Mouse (Mus musculus) liver, embryonic 15.5 days (tissue): ENCODE measurements around the gene Pgpep1. TPM values are rescaled to one million over a fixed set of nuclear protein-coding genes. Genes with fewer than 3 reads are reported as not detected.

ENCODE experiments used
- ATAC-seq: fragments of 200-750 bp; cut with Nextera tagmentation; 2 replicates; pipeline ENCODE4 v1.8.0; 2017; ENCODE audit warnings: moderate number of reproducible peaks, mild to moderate bottlenecking, moderate library complexity; ENCODE audit not compliant: insufficient read depth
- H3K27ac ChIP-seq: fragments of 300-500 bp; sonication (generic); replicated peaks from 2 replicates; pipeline ENCODE4 v1.5.1; 2015; ENCODE audit warnings: mild to moderate bottlenecking, inconsistent platforms
- H3K27me3 ChIP-seq: fragments of 300-500 bp; sonication (generic); 2 replicates; pipeline ENCODE4 v1.6.1; 2015; ENCODE audit warnings: mild to moderate bottlenecking, inconsistent platforms
- H3K36me3 ChIP-seq: fragments of 300-500 bp; sonication (generic); replicated peaks from 2 replicates; pipeline ENCODE4 v1.6.1; 2015; ENCODE audit warnings: moderate library complexity, mild to moderate bottlenecking, inconsistent platforms
- H3K4me1 ChIP-seq: fragments of 300-500 bp; sonication (generic); replicated peaks from 2 replicates; pipeline ENCODE4 v1.6.1; 2015; ENCODE audit warnings: inconsistent platforms
- H3K4me2 ChIP-seq: fragments of 300-500 bp; sonication (generic); 2 replicates; pipeline ENCODE4 v1.6.1; 2015; ENCODE audit warnings: moderate library complexity, mild to moderate bottlenecking, inconsistent platforms
- H3K4me3 ChIP-seq: fragments of 300-500 bp; sonication (generic); replicated peaks from 2 replicates; pipeline ENCODE4 v1.5.1; 2015; ENCODE audit warnings: mild to moderate bottlenecking, inconsistent platforms
- H3K9ac ChIP-seq: fragments of 300-500 bp; sonication (generic); 2 replicates; pipeline ENCODE4 v1.6.1; 2015; ENCODE audit warnings: moderate library complexity, mild to moderate bottlenecking, inconsistent platforms
- H3K9me3 ChIP-seq: fragments of 300-500 bp; sonication (generic); replicated peaks from 2 replicates; pipeline ENCODE4 v1.6.1; 2016; ENCODE audit warnings: inconsistent platforms
- WGBS: fragments of 180-500 bp; shearing (Covaris S2); methylation state at CpG from one replicate; pipeline ENCODE4 v1.1.7; 2015; ENCODE audit warnings: mixed read lengths; ENCODE audit not compliant: insufficient replicate concordance; 5-methylcytosine and 5-hydroxymethylcytosine counted together
- polyA plus RNA-seq: library from polyadenylated mRNA; unstranded; fragments of >200 nt; fragmentation: Nextera tagmentation; extraction: Ambion mirVana; gene quantifications from 2 replicates; pipeline ENCODE4 v1.2.1, GENCODE M21; 2015

Gene Pgpep1
- polyA plus RNA-seq, 1 experiment from 2014 or later = 21.7 TPM

DNA sequence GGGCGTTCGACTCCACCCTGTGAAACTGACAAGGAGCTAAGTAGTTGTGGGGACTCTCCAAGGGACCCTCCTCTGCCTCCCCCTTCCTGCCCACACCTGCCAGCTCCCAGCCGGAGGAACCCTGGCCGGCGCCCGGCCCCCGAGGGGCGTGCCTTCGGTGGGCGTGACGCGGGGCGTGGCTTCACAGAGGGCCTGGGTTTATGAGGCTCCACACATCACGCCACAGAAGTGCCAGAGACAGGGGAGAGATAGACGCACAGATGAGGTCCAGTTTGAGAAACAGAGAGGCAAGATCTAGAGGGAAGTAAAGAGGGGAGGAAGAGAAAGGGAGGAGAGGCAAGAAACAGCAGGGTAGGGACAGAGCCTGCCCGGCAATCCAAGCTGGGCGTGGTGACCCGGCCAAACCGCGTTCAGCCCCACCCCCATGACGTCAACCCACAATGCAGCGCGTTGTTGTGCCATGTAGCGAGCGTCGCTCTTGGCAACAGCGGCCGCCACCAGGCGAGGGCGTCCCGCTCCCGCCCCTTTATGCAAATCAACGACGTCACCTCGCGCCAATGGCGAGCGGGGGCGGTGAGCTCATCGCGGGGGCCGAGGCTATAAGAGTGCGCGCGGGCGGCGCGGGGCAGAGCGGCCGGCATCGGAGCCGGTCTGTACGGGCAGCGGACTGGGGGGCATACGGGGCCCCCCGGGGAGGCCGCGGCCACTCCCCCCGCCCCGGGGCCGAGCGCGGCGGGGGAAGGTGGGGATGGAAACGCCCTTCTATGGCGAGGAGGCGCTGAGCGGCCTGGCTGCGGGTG lies 38.3 kb upstream of the Pgpep1 start, which contains the start of gene Jund:
Jund (plus strand) TSS at position 640 of the 800 bp plus-strand sequence.
- Histone ChIP-seq H3K4me2 (peak within 1 kb of the TSS; percentile 99), H3K27me3 (no peaks in the 10 kb centered on the region), H3K4me1 (peaks cover 75% of the 10 kb centered on the region), H3K9me3 (no peaks in the 10 kb centered on the region), H3K36me3 (no peaks in the 10 kb centered on the region), H3K9ac (peak within 1 kb of the TSS; percentile 100), H3K4me3 (peak within 1 kb of the TSS; percentile 80), H3K27ac (peak within 1 kb of the TSS; percentile 95)
- under 1% methylated on average over 64 of the region's 69 CpGs for WGBS
- ATAC-seq = peak; percentile 85

DNA sequence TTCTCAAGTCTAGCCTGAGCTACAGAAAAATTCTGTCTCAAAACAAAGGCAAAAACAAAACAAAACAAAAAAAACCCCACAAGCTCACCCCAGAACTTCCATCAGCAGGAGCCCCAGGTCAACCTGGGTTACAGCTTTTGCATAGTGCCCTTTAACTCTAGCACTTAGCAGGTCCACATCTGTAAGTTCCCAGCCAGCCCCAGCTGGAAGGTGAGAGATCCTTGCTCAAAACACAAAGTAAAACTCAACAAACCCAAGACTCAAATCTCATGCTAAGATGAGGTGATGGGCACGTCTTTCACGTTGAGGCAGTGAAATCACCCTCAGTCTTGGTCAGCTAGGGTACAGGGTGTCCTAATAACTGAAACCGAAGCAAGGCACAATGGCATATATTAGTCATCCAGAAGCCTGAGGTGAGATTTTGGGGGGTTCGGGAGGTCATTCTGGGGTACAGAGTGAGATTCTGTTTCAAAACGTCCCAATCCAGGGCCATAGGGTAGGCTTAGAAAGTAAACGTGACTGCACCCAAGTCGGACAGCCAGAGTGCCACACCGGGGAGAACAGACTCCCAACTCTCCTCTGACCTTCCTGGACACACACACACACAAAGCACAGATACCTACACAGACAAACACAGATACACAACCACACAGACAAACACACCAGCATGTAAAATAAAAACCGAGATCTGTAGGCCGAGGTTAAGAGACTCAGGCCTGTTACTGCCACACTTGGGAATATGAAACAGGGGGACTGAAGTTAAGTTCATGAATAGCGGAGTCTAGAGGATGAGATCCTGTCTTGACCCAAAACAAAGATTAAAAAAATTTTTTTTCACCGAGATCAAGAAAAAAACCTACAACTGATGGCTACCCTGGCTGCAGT lies 37.4 kb upstream of the Pgpep1 start:
- Histone ChIP-seq H3K27me3 (no peaks in the 10 kb centered on the region), H3K4me3 (peak overlapping the region; percentile 80), H3K36me3 (no peaks in the 10 kb centered on the region), H3K9me3 (no peaks in the 10 kb centered on the region), H3K4me2 (peak overlapping the region; percentile 99), H3K27ac (peak overlapping the region; percentile 95), H3K4me1 (peaks cover 81% of the 10 kb centered on the region), H3K9ac (peak overlapping the region; percentile 74)
- WGBS = 65% methylated on average over 12 of the region's 12 CpGs
- ATAC-seq = no peak

DNA sequence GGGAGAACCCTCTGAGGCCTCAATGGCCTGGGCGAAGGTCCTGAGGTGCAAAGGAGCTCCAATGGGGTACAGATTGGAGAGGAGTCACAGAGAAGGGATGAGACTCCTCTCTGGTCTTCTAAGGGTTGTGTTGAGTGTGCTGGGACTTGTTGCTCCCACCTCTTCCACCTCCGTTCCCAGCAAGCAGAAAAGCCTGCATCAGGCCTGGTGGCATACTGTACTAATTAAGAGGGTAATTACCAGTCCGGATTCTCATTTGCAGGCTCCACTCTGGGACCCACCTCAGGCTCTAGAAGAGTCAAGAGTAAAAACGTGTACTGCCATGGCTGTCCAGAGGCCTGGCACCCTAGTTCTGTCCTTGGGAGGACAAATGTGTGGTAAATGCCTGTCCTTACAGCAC lies 36.8 kb upstream of the Pgpep1 start:
- H3K4me3 ChIP-seq = peak overlapping the region; percentile 49
- peak overlapping the region; percentile 95 for H3K27ac ChIP-seq
- H3K9me3 ChIP-seq = no peaks in the 10 kb centered on the region
- H3K36me3 ChIP-seq = no peaks in the 10 kb centered on the region
- peaks cover 6% of the 10 kb centered on the region; the same call in 1 of the 2 replicates for H3K27me3 ChIP-seq
- peak overlapping the region; percentile 74 for H3K9ac ChIP-seq
- ATAC-seq = no peak
- 47% methylated on average over 4 of the region's 4 CpGs for WGBS
- peaks cover 84% of the 10 kb centered on the region for H3K4me1 ChIP-seq
- H3K4me2 ChIP-seq = peak overlapping the region; percentile 87

DNA sequence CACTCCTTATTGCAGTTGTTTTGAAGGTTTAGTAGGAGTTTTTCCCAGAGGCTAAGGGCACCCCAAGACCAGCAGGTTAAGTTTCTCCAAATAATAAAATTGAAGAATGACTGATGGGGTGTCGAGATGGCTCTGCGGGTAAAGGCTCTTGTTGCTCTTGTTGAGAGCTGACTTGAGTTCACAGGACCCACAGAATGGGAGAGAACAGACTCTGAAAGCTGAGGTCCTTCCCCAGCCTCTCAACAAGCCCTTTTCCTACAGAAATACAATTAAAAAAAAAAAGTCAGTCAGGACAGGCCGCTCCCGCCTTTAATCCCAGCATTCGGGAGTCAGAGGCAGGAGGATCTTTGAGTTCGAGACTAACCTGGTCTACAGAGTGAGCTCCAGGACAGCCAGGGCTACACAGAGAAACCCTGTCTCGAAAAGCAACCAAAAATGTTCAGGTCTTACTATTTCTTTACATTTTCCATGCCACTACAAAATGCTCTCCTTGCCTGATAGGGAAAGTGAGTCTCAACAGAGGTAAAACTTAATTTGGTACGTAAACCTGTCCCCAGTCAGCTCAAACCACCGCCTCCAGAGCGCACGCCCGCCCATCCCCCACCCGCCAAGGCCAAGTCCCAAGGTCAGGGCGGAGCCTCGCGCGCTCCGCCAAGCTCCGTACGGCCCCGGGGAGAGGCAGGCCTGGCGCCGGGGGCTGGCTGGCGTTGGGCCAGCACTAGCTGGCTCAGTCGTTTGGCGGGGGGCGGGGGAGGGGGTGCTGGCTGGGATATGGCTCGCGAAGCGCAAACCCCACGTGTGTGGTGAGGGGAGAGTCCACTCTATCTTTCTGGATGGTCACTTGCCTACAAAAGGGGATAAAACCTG lies 36.1 kb upstream of the Pgpep1 start:
- Histone ChIP-seq H3K36me3 (no peaks in the 10 kb centered on the region), H3K4me2 (peak overlapping the region; percentile 87), H3K4me3 (peak overlapping the region; percentile 49), H3K9ac (peak overlapping the region; percentile 74), H3K9me3 (no peaks in the 10 kb centered on the region), H3K4me1 (peaks cover 82% of the 10 kb centered on the region), H3K27me3 (peaks cover 13% of the 10 kb centered on the region; the same call in 1 of the 2 replicates), H3K27ac (peak overlapping the region; percentile 95)
- WGBS = 3% methylated on average over 31 of the region's 31 CpGs
- peak; percentile 35 for ATAC-seq

DNA sequence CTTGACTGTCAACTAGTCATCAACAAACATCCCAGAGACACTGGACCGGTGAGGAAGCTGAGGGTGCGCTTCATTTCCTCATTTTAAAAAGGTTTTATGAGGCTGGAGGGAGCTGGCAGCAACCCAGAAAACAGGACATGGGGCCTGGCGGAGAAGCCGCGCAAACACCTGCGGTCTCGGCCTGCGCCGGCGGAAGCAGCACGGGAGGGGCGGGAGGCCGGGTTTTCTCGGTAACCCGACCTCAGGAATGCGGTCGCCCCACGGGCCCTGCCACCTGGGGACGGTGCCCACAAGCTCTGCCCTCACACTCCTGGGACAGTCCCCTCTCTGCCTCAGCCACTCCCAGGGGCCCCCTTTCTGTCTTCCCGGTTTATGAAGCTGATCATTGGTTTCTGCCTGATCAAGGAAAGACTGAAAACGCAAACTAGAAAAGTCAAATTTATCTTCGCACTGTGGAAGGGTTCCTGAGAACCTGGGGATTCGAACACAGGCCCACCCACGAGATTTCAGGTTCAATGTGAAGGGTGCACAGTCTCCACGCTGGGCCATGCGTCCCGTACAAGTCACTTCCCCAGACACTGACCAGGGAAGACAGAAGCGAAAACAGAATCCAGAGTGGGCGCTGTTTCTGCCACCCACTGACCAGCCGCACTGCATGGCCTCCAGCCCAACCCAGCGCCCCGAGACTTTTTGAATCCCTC lies 35.3 kb upstream of the Pgpep1 start:
- Histone ChIP-seq H3K9me3 (no peaks in the 10 kb centered on the region), H3K27me3 (peaks cover 14% of the 10 kb centered on the region; the same call in 1 of the 2 replicates), H3K4me1 (peaks cover 74% of the 10 kb centered on the region), H3K36me3 (no peaks in the 10 kb centered on the region), H3K27ac (peak overlapping the region; percentile 95), H3K4me2 (peak overlapping the region; percentile 87), H3K4me3 (peak overlapping the region; percentile 49), H3K9ac (peak overlapping the region; percentile 74)
- ATAC-seq = no peak
- 18% methylated on average over 32 of the region's 32 CpGs for WGBS

DNA sequence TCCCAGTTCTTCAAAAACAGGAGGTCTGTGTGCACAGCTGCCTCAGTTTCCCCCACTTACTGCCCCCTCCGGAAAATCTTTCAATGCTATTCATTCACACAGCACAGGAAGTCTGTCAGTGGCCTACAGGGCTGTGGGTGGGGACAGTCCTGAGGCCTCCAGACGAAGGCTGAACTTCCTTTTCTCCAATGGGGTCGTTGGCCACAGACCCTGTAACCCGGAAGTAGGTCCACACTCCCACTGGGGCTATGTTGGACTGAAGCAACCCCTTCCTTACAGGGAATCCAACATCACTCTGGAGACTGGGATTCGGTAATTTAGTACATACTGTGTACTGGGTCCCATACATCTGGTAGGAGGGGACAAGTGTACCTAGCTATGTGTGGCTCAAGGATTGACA lies 33.4 kb upstream of the Pgpep1 start:
- peaks cover 62% of the 10 kb centered on the region for H3K4me1 ChIP-seq
- no peaks in the 10 kb centered on the region for H3K9me3 ChIP-seq
- H3K4me2 ChIP-seq = no peak overlapping the region
- H3K27me3 ChIP-seq = peaks cover 21% of the 10 kb centered on the region; the same call in 1 of the 2 replicates
- no peak for ATAC-seq
- H3K4me3 ChIP-seq = no peak overlapping the region
- no peak overlapping the region for H3K27ac ChIP-seq
- WGBS = 24% methylated on average over 5 of the region's 5 CpGs
- H3K9ac ChIP-seq = no peak overlapping the region
- no peaks in the 10 kb centered on the region for H3K36me3 ChIP-seq

DNA sequence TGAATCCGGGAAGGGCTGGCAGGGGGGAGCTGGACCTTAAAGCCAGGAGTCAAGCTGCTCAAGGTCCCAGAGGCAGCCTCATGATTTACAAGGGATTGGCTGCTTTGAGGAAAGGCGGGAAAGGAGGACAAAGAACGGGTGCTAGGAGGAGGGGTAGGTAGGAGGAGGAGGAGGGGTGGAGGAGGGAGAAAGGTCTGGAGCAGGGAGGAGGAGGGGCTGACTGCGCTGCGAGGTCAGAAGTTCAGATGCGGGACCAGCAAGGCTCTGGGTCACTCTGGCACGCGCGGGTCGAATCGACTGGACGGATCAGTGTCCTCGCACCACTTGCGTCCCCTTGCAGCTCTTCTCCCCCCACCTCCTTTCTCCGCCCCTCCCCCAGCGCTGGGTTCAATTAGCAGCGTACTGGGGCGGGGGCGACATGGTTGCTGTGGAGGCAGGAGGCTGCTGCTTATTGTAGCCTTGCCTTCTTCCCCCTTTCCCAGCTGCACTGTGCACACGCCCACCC lies 31.6 kb upstream of the Pgpep1 start:
- no peak overlapping the region for H3K27ac ChIP-seq
- peaks cover 45% of the 10 kb centered on the region for H3K4me1 ChIP-seq
- no peak overlapping the region for H3K4me3 ChIP-seq
- no peak overlapping the region for H3K9ac ChIP-seq
- no peaks in the 10 kb centered on the region for H3K9me3 ChIP-seq
- H3K4me2 ChIP-seq = peak overlapping the region; percentile 48
- H3K27me3 ChIP-seq = peaks cover 21% of the 10 kb centered on the region; the same call in 1 of the 2 replicates
- 17% methylated on average over 19 of the region's 20 CpGs for WGBS
- no peak for ATAC-seq
- H3K36me3 ChIP-seq = no peaks in the 10 kb centered on the region

DNA sequence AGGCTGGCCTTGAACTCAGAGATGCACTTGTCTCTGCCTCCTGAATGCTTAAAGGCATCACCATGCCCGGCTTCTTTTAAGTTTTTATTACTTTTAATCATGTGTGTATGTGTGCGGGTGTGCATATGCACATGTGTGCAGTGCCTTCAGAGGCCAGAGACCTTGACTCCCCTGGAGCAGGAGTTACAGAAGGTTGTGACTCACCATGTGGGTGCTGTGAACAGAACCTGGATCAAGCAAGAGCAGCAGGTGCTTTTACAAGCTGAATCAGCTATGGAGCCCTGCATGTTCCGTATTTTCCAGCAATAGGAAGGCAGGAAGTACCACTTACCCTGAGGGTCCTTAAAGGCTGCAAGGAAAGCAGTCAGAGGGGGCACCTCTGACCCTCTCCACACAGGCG lies 31.0 kb upstream of the Pgpep1 start:
- Histone ChIP-seq H3K9me3 (no peaks in the 10 kb centered on the region), H3K4me1 (peaks cover 39% of the 10 kb centered on the region), H3K4me3 (no peak overlapping the region), H3K9ac (no peak overlapping the region), H3K36me3 (no peaks in the 10 kb centered on the region), H3K27me3 (peaks cover 21% of the 10 kb centered on the region; the same call in 1 of the 2 replicates), H3K4me2 (peak overlapping the region; percentile 48; the same call in 1 of the 2 replicates), H3K27ac (no peak overlapping the region)
- WGBS = 72% methylated on average over 4 of the region's 4 CpGs
- no peak for ATAC-seq

DNA sequence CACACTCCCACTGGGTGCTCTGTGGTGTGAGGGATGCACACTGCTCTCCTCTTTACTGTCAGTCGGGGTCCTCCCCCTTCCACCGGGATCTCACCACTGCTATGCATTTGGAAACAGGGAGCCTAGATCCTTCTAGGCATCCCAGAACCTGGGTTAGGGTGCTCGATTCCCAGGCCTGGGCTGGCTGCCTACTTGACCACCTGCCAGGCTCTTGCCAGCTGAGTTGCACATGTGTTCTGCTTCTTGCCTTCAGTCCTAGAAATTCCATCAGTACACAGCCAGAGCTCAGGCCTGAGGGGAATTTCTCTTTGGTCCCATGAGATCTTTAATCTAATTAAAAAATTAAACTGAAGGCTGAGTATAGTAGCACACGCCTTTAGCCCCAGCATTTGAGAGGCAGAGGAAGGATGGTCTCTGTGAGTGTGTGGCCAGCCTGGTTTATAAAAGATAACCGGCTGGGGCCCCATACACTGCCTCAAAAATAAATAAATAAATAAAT lies 29.8 kb upstream of the Pgpep1 start:
- ATAC-seq = no peak
- no peaks in the 10 kb centered on the region for H3K9me3 ChIP-seq
- H3K9ac ChIP-seq = no peak overlapping the region
- H3K27me3 ChIP-seq = peaks cover 26% of the 10 kb centered on the region
- 50% methylated on average over 5 of the region's 5 CpGs for WGBS
- H3K36me3 ChIP-seq = no peaks in the 10 kb centered on the region
- no peak overlapping the region for H3K4me3 ChIP-seq
- peaks cover 26% of the 10 kb centered on the region for H3K4me1 ChIP-seq
- H3K4me2 ChIP-seq = no peak overlapping the region
- H3K27ac ChIP-seq = no peak overlapping the region

DNA sequence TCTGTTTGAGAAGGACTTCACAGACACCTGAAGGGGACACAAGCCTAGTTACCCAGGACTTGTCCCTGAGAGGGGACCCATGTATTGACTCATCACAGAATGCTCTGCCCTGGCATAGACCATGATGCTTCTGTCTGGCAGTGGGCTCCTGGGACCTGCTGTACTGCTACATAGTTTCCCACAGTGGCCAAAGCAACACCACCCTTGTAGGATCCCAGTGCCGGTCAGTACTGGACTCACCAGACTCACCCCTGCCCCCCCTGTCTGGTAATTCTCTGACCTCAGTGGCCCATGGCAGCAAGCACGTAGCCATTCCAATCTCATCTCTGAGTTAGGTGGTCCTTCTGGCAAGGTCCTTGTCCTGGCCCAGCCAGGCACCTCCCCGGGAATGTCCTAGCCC lies 27.9 kb upstream of the Pgpep1 start:
- Histone ChIP-seq H3K4me3 (no peak overlapping the region), H3K9me3 (no peaks in the 10 kb centered on the region), H3K4me2 (no peak overlapping the region), H3K4me1 (peaks cover 15% of the 10 kb centered on the region), H3K27ac (no peak overlapping the region), H3K9ac (no peak overlapping the region), H3K27me3 (peaks cover 29% of the 10 kb centered on the region), H3K36me3 (no peaks in the 10 kb centered on the region)
- 61% methylated on average over 3 of the region's 3 CpGs for WGBS
- ATAC-seq = no peak
